Mouse (Mus musculus): ENCODE data around the gene Bbx. TPM values are rescaled to one million over a fixed set of nuclear protein-coding genes. Genes with fewer than 3 reads are reported as not detected.

The Bbx gene
- 7.2 and 8.2 TPM in 2 replicates for polyA plus RNA-seq (2012; rRNA removed)

DNA sequence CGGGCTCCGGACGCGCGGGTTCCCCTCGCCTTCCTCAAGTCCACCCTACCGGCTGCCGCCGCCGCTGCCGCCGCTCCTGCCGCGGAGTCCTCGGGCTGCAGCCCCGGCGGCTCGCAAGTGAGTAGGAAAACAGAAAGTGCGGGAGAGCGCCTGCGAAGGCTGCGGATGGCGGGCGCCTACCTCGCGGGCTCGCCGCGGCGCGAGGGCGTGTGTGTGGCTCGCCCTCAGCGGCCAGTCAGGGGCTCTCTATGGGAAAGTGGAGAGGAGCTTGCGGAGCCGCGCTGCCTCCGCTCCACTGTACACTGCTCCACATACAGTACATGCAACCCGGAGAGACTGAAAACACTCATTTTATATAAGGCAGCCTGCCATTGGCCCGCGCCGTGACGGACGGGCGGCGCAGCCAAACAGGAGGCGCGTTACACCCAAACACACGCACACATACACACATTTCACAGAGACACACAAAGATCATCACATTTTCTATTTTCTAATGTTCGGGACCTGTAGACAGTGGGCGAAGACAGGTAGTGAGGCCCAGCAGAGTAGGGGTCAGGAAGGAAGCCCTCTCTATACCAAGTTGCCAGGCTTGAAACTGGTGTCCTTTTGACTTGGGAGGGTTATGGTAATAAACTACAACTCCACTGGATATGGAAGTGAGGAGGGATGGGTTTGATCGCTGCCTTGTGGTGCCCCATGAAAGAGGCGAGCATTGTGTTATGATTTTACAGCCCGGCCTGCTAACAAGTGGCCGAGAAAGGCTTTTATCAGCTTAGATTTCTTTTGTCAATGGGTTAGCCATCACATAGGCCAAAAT lies at the start of gene Bbx:
Gene Bbx (minus strand): TSS at position 329 of the 817 bp plus-strand sequence.
- Histone ChIP-seq H3K36me3 (ENCODE audit: control insufficient read depth, insufficient read depth, low read length) (no peaks in the 10 kb centered on the region), H3K4me1 (replicated peaks; ENCODE audit: control insufficient read depth, insufficient read depth, low read length) (peaks cover 10% of the 10 kb centered on the region), H3K27me3 (ENCODE audit: control insufficient read depth, insufficient read depth, low read length) (no peaks in the 10 kb centered on the region), H3K4me3 (ENCODE audit: control insufficient read depth, insufficient read depth, low read length) (peak within 1 kb of the TSS; percentile 93), H3K27ac (ENCODE audit: control insufficient read depth, insufficient read depth, low read length) (peak within 1 kb of the TSS; percentile 52)
- peak; percentile 20; the same call in 1 of the 2 replicates for TF ChIP-seq CTCF (IDR thresholded peaks at IDR 0.05; ENCODE audit: borderline replicate concordance, control insufficient read depth, extremely low read depth, insufficient read depth, low read length, poor library complexity)
- peak; percentile 67; the same call in 1 of the 2 replicates for TF ChIP-seq POLR2A (IDR thresholded peaks at IDR 0.05; ENCODE audit: control insufficient read depth, extremely low read depth, insufficient read depth, low read length, poor library complexity)
- DNase-seq = peak; percentile 95
- under 1% methylated on average over 55 of the region's 55 CpGs for WGBS

DNA sequence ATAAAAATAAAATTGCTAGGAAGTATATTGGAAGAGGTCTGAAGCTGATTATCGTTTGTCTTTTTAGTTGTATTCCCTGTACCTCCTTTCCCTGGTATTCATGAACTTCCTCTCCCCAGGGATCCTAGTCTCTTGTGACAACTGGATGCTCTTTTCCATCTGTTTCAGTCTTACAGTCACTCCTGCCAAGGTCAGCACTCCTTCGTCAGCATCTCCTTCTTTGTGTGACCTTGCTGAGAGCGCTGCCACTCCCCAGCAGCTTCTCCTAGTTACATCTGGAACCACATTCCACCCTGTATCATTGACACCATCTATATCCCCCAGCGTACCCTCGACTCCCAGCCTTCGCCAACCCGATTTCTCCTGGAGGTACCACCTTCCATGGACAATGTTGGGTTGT lies 49.7 kb upstream of the Bbx start:
- no peak for DNase-seq
- Histone ChIP-seq H3K27ac (ENCODE audit: control insufficient read depth, insufficient read depth, low read length) (no peak overlapping the region), H3K27me3 (ENCODE audit: control insufficient read depth, insufficient read depth, low read length) (no peaks in the 10 kb centered on the region), H3K4me1 (replicated peaks; ENCODE audit: control insufficient read depth, insufficient read depth, low read length) (0 out of 2 replicates have a peak, but pooled peaks cover 2% of the 10 kb centered on the region), H3K4me3 (ENCODE audit: control insufficient read depth, insufficient read depth, low read length) (no peak overlapping the region), H3K36me3 (ENCODE audit: control insufficient read depth, insufficient read depth, low read length) (no peaks in the 10 kb centered on the region)
- WGBS = 69% methylated on average over 7 of the region's 7 CpGs
- TF ChIP-seq CTCF (IDR thresholded peaks at IDR 0.05; ENCODE audit: borderline replicate concordance, control insufficient read depth, extremely low read depth, insufficient read depth, low read length, poor library complexity) = no peak
- no peak for TF ChIP-seq POLR2A (IDR thresholded peaks at IDR 0.05; ENCODE audit: control insufficient read depth, extremely low read depth, insufficient read depth, low read length, poor library complexity)

GRCm38 (mm10) chr16:50481341-50481740 lies 49.2 kb upstream of the Bbx start:
- 0 out of 2 replicates have a peak, but pooled peaks cover 2% of the 10 kb centered on the region for H3K4me1 ChIP-seq (replicated peaks; ENCODE audit: control insufficient read depth, insufficient read depth, low read length)
- no peak overlapping the region for H3K27ac ChIP-seq (ENCODE audit: control insufficient read depth, insufficient read depth, low read length)
- 69% methylated on average over 5 of the region's 5 CpGs for WGBS
- no peaks in the 10 kb centered on the region for H3K27me3 ChIP-seq (ENCODE audit: control insufficient read depth, insufficient read depth, low read length)
- DNase-seq = no peak
- no peaks in the 10 kb centered on the region for H3K36me3 ChIP-seq (ENCODE audit: control insufficient read depth, insufficient read depth, low read length)
- TF ChIP-seq CTCF (IDR thresholded peaks at IDR 0.05; ENCODE audit: borderline replicate concordance, control insufficient read depth, extremely low read depth, insufficient read depth, low read length, poor library complexity) = no peak
- TF ChIP-seq POLR2A (IDR thresholded peaks at IDR 0.05; ENCODE audit: control insufficient read depth, extremely low read depth, insufficient read depth, low read length, poor library complexity) = no peak
- H3K4me3 ChIP-seq (ENCODE audit: control insufficient read depth, insufficient read depth, low read length) = no peak overlapping the region

DNA sequence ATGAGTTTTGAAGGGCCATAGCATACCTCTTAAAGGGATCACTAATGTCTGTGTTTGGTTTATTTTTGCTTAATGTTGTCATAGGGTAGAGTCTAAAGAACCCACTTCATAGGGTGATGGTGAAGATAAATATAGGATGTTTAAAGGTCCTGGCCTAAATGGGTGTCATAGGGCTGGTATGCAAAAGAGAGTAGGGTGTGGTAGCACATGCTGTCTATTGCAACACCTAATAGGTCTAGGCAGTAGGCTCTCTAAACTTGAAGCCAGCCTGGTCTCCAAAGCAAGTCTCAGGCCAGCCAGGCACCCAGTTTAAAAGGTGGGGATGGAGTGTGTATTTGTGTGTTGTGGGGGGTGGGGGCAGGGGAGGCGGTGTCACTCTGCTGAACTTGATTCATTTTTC lies 46.5 kb upstream of the Bbx start:
- WGBS = 94% methylated on average over 1 of the region's 1 CpGs
- Histone ChIP-seq H3K27ac (ENCODE audit: control insufficient read depth, insufficient read depth, low read length) (no peak overlapping the region), H3K36me3 (ENCODE audit: control insufficient read depth, insufficient read depth, low read length) (no peaks in the 10 kb centered on the region), H3K4me3 (ENCODE audit: control insufficient read depth, insufficient read depth, low read length) (no peak overlapping the region), H3K4me1 (replicated peaks; ENCODE audit: control insufficient read depth, insufficient read depth, low read length) (0 out of 2 replicates have a peak, but pooled peaks cover 2% of the 10 kb centered on the region), H3K27me3 (ENCODE audit: control insufficient read depth, insufficient read depth, low read length) (no peaks in the 10 kb centered on the region)
- DNase-seq = no peak
- TF ChIP-seq POLR2A (IDR thresholded peaks at IDR 0.05; ENCODE audit: control insufficient read depth, extremely low read depth, insufficient read depth, low read length, poor library complexity) (no peak), CTCF (IDR thresholded peaks at IDR 0.05; ENCODE audit: borderline replicate concordance, control insufficient read depth, extremely low read depth, insufficient read depth, low read length, poor library complexity) (no peak)

GRCm38 (mm10) chr16:50477628-50478027 lies 45.4 kb upstream of the Bbx start:
- Histone ChIP-seq H3K27ac (ENCODE audit: control insufficient read depth, insufficient read depth, low read length) (no peak overlapping the region), H3K4me1 (replicated peaks; ENCODE audit: control insufficient read depth, insufficient read depth, low read length) (0 out of 2 replicates have a peak, but pooled peaks cover 2% of the 10 kb centered on the region), H3K27me3 (ENCODE audit: control insufficient read depth, insufficient read depth, low read length) (no peaks in the 10 kb centered on the region), H3K36me3 (ENCODE audit: control insufficient read depth, insufficient read depth, low read length) (no peaks in the 10 kb centered on the region), H3K4me3 (ENCODE audit: control insufficient read depth, insufficient read depth, low read length) (no peak overlapping the region)
- no peak for DNase-seq
- WGBS = 90% methylated on average over 6 of the region's 6 CpGs
- no peak for TF ChIP-seq CTCF (IDR thresholded peaks at IDR 0.05; ENCODE audit: borderline replicate concordance, control insufficient read depth, extremely low read depth, insufficient read depth, low read length, poor library complexity)
- TF ChIP-seq POLR2A (IDR thresholded peaks at IDR 0.05; ENCODE audit: control insufficient read depth, extremely low read depth, insufficient read depth, low read length, poor library complexity) = no peak

- no peak overlapping the region for H3K4me3 ChIP-seq (ENCODE audit: control insufficient read depth, insufficient read depth, low read length)
- H3K4me1 ChIP-seq (replicated peaks; ENCODE audit: control insufficient read depth, insufficient read depth, low read length) = no peaks in the 10 kb centered on the region
- no peak for DNase-seq
- no peaks in the 10 kb centered on the region for H3K36me3 ChIP-seq (ENCODE audit: control insufficient read depth, insufficient read depth, low read length)
- H3K27ac ChIP-seq (ENCODE audit: control insufficient read depth, insufficient read depth, low read length) = no peak overlapping the region
- 57% methylated on average over 10 of the region's 10 CpGs for WGBS
- H3K27me3 ChIP-seq (ENCODE audit: control insufficient read depth, insufficient read depth, low read length) = no peaks in the 10 kb centered on the region
- TF ChIP-seq CTCF (IDR thresholded peaks at IDR 0.05; ENCODE audit: borderline replicate concordance, control insufficient read depth, extremely low read depth, insufficient read depth, low read length, poor library complexity) (no peak), POLR2A (IDR thresholded peaks at IDR 0.05; ENCODE audit: control insufficient read depth, extremely low read depth, insufficient read depth, low read length, poor library complexity) (no peak)
Measured at GRCm38 (mm10) chr16:50462226-50462870, 30.2 kb upstream of the Bbx start.
